Mouse (Mus musculus): ENCODE data around the gene Trim28. TPM values are rescaled to one million over a fixed set of nuclear protein-coding genes. Genes with fewer than 3 reads are reported as not detected.

Gene Trim28
- polyA plus RNA-seq, 1 experiment from 2014 or later: 252 TPM

- Histone ChIP-seq H3K9ac (replicated peaks) (no peak overlapping the region), H3K9me3 (no peaks in the 10 kb centered on the region), H3K4me3 (no peak overlapping the region), H3K4me2 (replicated peaks) (no peak overlapping the region), H3K27me3 (no peaks in the 10 kb centered on the region), H3K4me1 (peaks cover 20% of the 10 kb centered on the region), H3K36me3 (peaks cover 32% of the 10 kb centered on the region), H3K27ac (replicated peaks) (no peak overlapping the region)
- 81% methylated on average over 5 of the region's 5 CpGs for whole genome bisulfite sequencing
- ATAC-seq (replicated peaks): no peak
Measured at GRCm38 (mm10) chr7:13003380-13003779, 4.5 kb downstream of the Trim28 start.

- Histone ChIP-seq H3K27ac (replicated peaks) (no peak overlapping the region), H3K4me3 (no peak overlapping the region), H3K9ac (replicated peaks) (0 out of 2 replicates have a peak overlapping the region, but pooled peaks have one; percentile 6), H3K27me3 (no peaks in the 10 kb centered on the region), H3K36me3 (peaks cover 32% of the 10 kb centered on the region), H3K9me3 (no peaks in the 10 kb centered on the region), H3K4me2 (replicated peaks) (no peak overlapping the region), H3K4me1 (peaks cover 34% of the 10 kb centered on the region)
- ATAC-seq (replicated peaks): no peak
- 81% methylated on average over 17 of the region's 17 CpGs for WGBS
Measured at GRCm38 (mm10) chr7:13006011-13006410, 7.1 kb downstream of the Trim28 start.

- Histone ChIP-seq H3K4me3 (no peak overlapping the region), H3K9ac (replicated peaks) (no peak overlapping the region), H3K36me3 (peaks cover 32% of the 10 kb centered on the region), H3K9me3 (no peaks in the 10 kb centered on the region), H3K4me1 (peaks cover 34% of the 10 kb centered on the region), H3K27me3 (no peaks in the 10 kb centered on the region), H3K27ac (replicated peaks) (no peak overlapping the region), H3K4me2 (replicated peaks) (no peak overlapping the region)
- 90% methylated on average over 10 of the region's 10 CpGs for WGBS
- ATAC-seq (replicated peaks): no peak
Measured at GRCm38 (mm10) chr7:13006531-13006930, 7.6 kb downstream of the Trim28 start.

GRCm38 (mm10) chr7:13007341-13008092 lies 8.6 kb downstream of the Trim28 start:
- H3K27ac ChIP-seq (replicated peaks): no peak overlapping the region
- WGBS: 49% methylated on average over 57 of the region's 57 CpGs
- peak overlapping the region; percentile 7; the same call in 1 of the 2 replicates for H3K4me3 ChIP-seq
- peaks cover 34% of the 10 kb centered on the region for H3K4me1 ChIP-seq
- H3K27me3 ChIP-seq: no peaks in the 10 kb centered on the region
- peaks cover 32% of the 10 kb centered on the region for H3K36me3 ChIP-seq
- no peak overlapping the region for H3K9ac ChIP-seq (replicated peaks)
- H3K4me2 ChIP-seq (replicated peaks): peak overlapping the region; percentile 12; the same call in 1 of the 2 replicates
- H3K9me3 ChIP-seq: no peaks in the 10 kb centered on the region
- ATAC-seq (replicated peaks): no peak

GRCm38 (mm10) chr7:13009143-13010004 lies 10.5 kb downstream of the Trim28 start:
- no peaks in the 10 kb centered on the region for H3K27me3 ChIP-seq
- H3K36me3 ChIP-seq: peaks cover 25% of the 10 kb centered on the region
- H3K9me3 ChIP-seq: no peaks in the 10 kb centered on the region
- peak overlapping the region; percentile 71 for H3K4me2 ChIP-seq (replicated peaks)
- under 1% methylated on average over 42 of the region's 42 CpGs for whole genome bisulfite sequencing
- H3K4me3 ChIP-seq: peak overlapping the region; percentile 52
- peak; percentile 90 for ATAC-seq (replicated peaks)
- peak overlapping the region; percentile 65 for H3K9ac ChIP-seq (replicated peaks)
- H3K27ac ChIP-seq (replicated peaks): peak overlapping the region; percentile 90
- peaks cover 34% of the 10 kb centered on the region for H3K4me1 ChIP-seq

GRCm38 (mm10) chr7:13010005-13010908 lies 11.3 kb downstream of the Trim28 start, which contains the start of gene Zbtb45:
Gene Zbtb45 (minus strand): TSS chr7:13010034.
- peaks cover 18% of the 10 kb centered on the region for H3K36me3 ChIP-seq
- 8% methylated on average over 26 of the region's 26 CpGs for WGBS
- peak within 1 kb of the TSS; percentile 71 for H3K4me2 ChIP-seq (replicated peaks)

GRCm38 (mm10) chr7:13013671-13014070 lies 14.8 kb downstream of the Trim28 start:
- no peaks in the 10 kb centered on the region for H3K27me3 ChIP-seq
- H3K9ac ChIP-seq (replicated peaks): no peak overlapping the region
- H3K4me3 ChIP-seq: no peak overlapping the region
- WGBS: 70% methylated on average over 4 of the region's 4 CpGs
- ATAC-seq (replicated peaks): no peak
- H3K4me2 ChIP-seq (replicated peaks): no peak overlapping the region
- no peak overlapping the region for H3K27ac ChIP-seq (replicated peaks)
- H3K4me1 ChIP-seq: peaks cover 17% of the 10 kb centered on the region
- no peaks in the 10 kb centered on the region for H3K36me3 ChIP-seq
- no peaks in the 10 kb centered on the region for H3K9me3 ChIP-seq

More at GRCm38 (mm10) chr7:13010005-13010908, 11.3 kb downstream of the Trim28 start, which contains the start of gene Zbtb45:
- Histone ChIP-seq H3K27ac (replicated peaks) (peak within 1 kb of the TSS; percentile 90), H3K4me3 (peak within 1 kb of the TSS; percentile 52), H3K9ac (replicated peaks) (peak within 1 kb of the TSS; percentile 65), H3K27me3 (no peaks in the 10 kb centered on the region), H3K4me1 (peaks cover 34% of the 10 kb centered on the region), H3K9me3 (no peaks in the 10 kb centered on the region)
- no peak for ATAC-seq (replicated peaks)

- 44% methylated on average over 6 of the region's 6 CpGs for WGBS
- no peaks in the 10 kb centered on the region for H3K9me3 ChIP-seq
- no peak for ATAC-seq (replicated peaks)
Measured at GRCm38 (mm10) chr7:13014275-13014839, 15.4 kb downstream of the Trim28 start.

GRCm38 (mm10) chr7:13015217-13015616 lies 16.3 kb downstream of the Trim28 start:
- H3K9ac ChIP-seq (replicated peaks): no peak overlapping the region
- no peak for ATAC-seq (replicated peaks)
- H3K4me3 ChIP-seq: no peak overlapping the region
- H3K4me2 ChIP-seq (replicated peaks): no peak overlapping the region
- H3K27me3 ChIP-seq: no peaks in the 10 kb centered on the region
- H3K4me1 ChIP-seq: peaks cover 11% of the 10 kb centered on the region
- H3K9me3 ChIP-seq: no peaks in the 10 kb centered on the region
- WGBS: 93% methylated on average over 1 of the region's 1 CpGs
- no peaks in the 10 kb centered on the region for H3K36me3 ChIP-seq
- H3K27ac ChIP-seq (replicated peaks): no peak overlapping the region

More at GRCm38 (mm10) chr7:13014275-13014839, 15.4 kb downstream of the Trim28 start:
- H3K4me3 ChIP-seq: no peak overlapping the region
- H3K36me3 ChIP-seq: no peaks in the 10 kb centered on the region
- H3K9ac ChIP-seq (replicated peaks): no peak overlapping the region
- no peak overlapping the region for H3K27ac ChIP-seq (replicated peaks)
- no peak overlapping the region for H3K4me2 ChIP-seq (replicated peaks)
- H3K27me3 ChIP-seq: no peaks in the 10 kb centered on the region
- peaks cover 13% of the 10 kb centered on the region for H3K4me1 ChIP-seq

- H3K9ac ChIP-seq (replicated peaks): peak overlapping the region; percentile 79
- H3K4me3 ChIP-seq: peak overlapping the region; percentile 52
- H3K4me1 ChIP-seq: peaks cover 32% of the 10 kb centered on the region
- H3K27ac ChIP-seq (replicated peaks): peak overlapping the region; percentile 96
- WGBS: 2% methylated on average over 31 of the region's 31 CpGs
- ATAC-seq (replicated peaks): peak; percentile 35
- H3K36me3 ChIP-seq: peaks cover 23% of the 10 kb centered on the region
- no peaks in the 10 kb centered on the region for H3K27me3 ChIP-seq
- no peaks in the 10 kb centered on the region for H3K9me3 ChIP-seq
- H3K4me2 ChIP-seq (replicated peaks): peak overlapping the region; percentile 96
Measured at GRCm38 (mm10) chr7:13022773-13023535, 24.0 kb downstream of the Trim28 start.

All from forebrain, embryonic 15.5 days (tissue).